Mouse (Mus musculus) layer of hippocampus, adult 2 months (tissue): ENCODE data around the gene Laptm4a. TPM values are rescaled to one million over a fixed set of nuclear protein-coding genes. Genes with fewer than 3 reads are reported as not detected.
"Not testable (repeated sequence)": the region's sequence is repeated elsewhere in the genome, so short reads cannot be mapped to it uniquely, and the experiment has no call there.

Source experiments
- DNase-seq, 2 experiments: peaks; one replicate each; pipeline ENCODE4 v3.0.0; 2022; ENCODE audit warnings: low spot score in 2 of 2
- H3K27ac ChIP-seq: fragments of 200-600 bp; 2 replicates; pipeline ENCODE4 v1.8.1; 2022
- H3K4me3 ChIP-seq: fragments of 200-600 bp; 2 replicates; pipeline ENCODE4 v1.8.1; 2022; ENCODE audit warnings: mild to moderate bottlenecking
- CTCF ChIP-seq: fragments of 200-600 bp; conservative IDR thresholded peaks from 2 replicates; pipeline ENCODE4 v1.8.1; 2022; ENCODE audit warnings: antibody characterized with exemption, mild to moderate bottlenecking, moderate library complexity
- total RNA-seq, 2 experiments: library from RNA; stranded (reverse); gene quantifications; 2 replicates each; pipeline ENCODE4 v1.2.3; 2021

Laptm4a gene
- total RNA-seq, 2 experiments from 2014 or later = 208 to 222 TPM

DNA sequence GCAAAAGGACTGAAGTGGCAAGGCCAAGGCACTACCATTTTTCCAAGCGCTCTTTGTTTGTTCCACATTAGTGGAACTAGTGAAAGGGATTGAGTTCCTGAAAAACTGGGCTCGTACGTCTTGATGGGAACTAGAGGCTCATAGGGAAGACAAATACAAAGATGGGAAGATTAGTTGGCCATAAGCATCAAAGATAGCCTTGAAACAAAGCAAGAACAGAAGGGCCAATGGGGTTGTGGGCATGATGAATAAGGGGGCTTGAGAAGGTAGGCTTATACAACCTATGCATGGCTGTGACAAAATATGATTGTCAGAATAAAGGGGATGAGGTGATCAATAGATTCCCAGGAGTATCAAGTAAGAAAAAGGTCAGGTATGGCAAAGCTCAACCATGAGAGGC is 2.2 kb upstream of the Laptm4a start:
- Histone ChIP-seq H3K27ac (no peak overlapping the region), H3K4me3 (no peak overlapping the region)
- no peak for DNase-seq
- TF ChIP-seq CTCF = no peak

DNA sequence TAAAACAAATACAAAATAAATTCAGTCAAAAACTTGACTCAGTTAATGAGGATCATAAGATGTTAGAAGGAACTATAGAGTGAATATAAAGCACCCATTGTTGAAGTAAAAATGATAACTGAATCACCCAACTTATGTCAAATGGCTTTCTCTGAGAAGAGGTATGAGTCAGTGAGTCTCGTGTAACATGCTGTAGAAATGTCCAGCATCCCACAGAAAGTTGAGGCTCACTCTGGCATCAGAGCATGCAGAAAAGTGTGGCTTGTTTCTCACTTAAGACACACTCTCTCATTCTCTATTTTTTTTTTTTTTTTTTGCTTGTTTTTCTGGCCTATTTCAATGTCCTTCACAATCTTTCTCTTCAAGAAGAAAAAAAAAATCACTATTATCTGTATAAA is 469 bp upstream of the Laptm4a start:
- H3K4me3 ChIP-seq = peak overlapping the region; percentile 97
- no peak for TF ChIP-seq CTCF
- H3K27ac ChIP-seq = peak overlapping the region; percentile 99
- no peak for DNase-seq

DNA sequence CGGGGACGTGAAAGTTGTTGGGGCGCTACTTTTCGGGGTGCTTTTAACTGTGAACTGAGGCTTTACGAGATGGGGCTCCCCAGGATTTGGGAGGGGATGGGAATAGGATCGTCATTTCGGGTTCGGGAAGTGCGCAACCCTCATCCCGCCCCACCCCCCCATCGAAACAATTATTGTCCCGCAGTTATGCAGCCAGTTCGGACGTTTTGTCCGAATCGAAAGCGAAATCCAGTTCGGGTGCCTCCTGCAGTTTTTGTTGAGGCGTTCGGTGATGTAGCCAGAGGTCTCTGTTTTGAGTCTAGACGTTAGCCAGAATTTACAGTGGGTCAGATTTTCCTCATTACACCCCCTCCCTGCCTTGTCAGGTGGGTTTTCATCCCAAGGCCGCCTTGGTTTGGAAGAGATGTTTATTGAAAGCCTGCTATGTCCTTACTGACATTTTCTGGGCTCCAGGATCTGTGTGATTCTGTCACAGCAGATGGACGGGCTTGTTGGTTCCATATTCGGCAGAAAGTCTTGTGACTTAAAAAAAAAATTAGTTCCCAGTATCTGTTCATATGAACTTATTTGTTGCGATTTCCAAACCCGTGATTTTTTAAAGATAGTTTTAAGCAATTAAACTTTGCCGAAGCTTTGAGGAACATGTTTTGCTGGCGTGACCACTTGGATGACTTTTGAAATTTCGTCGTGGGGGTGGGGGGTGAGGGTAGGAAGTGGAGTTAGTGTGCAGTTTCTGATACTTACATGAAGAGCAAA is 1.1 kb downstream of the Laptm4a start:
- TF ChIP-seq CTCF = no peak
- peak overlapping the region; percentile 99 for H3K27ac ChIP-seq
- H3K4me3 ChIP-seq = peak overlapping the region; percentile 97
- peak in 1 of 2 experiments; percentile 20 for DNase-seq

DNA sequence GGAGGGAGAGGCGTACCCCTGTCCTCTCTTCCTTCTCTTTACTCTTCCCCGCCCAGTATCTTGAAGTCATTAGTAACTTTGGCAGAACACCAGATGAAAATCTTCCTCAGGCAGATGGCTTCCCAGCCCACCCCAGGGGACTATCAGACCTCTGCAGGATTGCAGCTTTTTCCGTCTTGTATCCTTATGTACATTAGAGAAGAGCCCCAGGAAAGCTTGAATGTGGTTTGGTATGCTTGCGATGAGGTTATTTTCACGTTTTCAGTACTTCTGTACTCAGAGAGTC is 1.6 kb downstream of the Laptm4a start:
- Histone ChIP-seq H3K27ac (peak overlapping the region; percentile 99), H3K4me3 (peak overlapping the region; percentile 97)
- no peak for TF ChIP-seq CTCF
- peak in 1 of 2 experiments; percentile 23 for DNase-seq

DNA sequence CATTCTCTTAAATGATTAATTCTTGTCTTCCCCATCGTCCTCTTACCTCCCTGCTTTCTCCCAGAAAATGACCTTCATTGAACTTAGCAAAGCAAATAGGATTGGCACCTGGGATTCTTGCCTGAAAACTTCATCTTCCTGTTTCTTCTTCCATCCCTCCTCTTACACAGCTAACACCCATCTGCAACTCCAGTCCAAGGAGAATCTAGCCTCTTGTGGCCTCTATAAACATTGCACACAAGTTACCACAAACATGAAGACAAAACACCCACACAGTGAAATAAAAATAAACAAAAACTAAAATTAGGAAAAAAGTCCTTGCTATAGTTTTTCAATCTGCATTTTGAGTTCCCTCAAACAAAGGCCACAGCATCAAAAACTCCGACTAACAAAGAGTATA is 2.1 kb downstream of the Laptm4a start:
- TF ChIP-seq CTCF = peak; percentile 55
- peak overlapping the region; percentile 97 for H3K4me3 ChIP-seq
- peak overlapping the region; percentile 99 for H3K27ac ChIP-seq
- no peak for DNase-seq

DNA sequence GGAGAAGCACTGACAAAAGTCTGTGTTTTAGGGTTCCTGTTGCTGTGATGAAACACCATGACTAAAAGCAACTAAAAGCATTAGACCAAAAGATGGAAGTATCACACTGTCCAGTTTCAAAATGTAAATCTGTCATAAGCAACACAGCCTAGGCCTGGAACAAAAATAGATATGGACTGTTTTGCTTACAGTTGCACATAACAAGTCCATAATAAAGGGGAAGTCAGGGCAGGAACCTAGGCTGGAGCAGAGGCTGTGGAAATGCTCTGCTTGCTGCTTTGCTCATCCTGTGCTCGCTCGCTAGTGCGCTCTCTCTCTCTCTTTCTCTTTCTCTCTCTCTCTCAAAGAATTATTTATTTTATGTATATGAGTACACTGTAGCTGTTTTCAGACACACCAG is 6.2 kb downstream of the Laptm4a start:
- Histone ChIP-seq H3K4me3 (no peak overlapping the region), H3K27ac (no peak overlapping the region)
- no peak for TF ChIP-seq CTCF
- no peak for DNase-seq

DNA sequence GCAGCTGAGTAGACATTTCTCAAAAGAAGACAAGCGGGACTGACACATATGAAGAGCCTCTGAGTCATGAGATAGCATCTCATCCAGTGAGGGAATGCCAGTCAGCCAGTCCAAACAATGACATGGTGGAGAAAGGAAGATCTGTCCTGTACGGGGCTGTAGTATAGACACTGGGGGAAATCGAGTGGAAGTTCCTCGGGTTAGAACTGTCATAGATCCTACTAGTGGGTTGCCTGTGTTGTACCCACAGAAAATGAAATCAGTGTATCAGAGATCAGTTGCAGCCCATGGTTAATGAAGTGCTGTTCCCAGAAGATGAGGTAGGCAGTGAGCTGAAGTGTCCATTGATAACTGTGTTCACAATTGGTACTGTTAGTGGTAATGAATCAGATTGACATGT is 7.3 kb downstream of the Laptm4a start:
- Histone ChIP-seq H3K4me3 (no peak overlapping the region), H3K27ac (no peak overlapping the region)
- TF ChIP-seq CTCF = no peak
- DNase-seq = no peak

DNA sequence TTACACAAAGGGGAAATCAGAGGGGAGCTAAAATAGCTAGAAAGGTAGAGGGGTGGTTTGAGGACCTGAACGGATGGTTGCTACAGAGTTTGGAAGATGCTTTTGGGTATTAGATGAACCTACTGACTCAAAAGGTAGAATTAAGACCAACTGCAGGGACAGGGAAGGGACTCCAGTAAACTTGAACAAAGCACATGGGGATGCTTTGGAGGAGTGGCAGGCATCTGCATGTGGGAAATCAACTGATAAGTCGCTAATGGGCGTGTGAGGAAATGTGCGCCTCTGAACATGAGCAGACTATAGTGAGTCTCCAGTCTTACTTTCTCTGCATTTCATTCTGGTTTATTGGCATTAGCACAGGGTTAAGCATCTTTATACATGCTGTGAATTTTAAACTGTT is 9.6 kb downstream of the Laptm4a start:
- H3K4me3 ChIP-seq = no peak overlapping the region
- no peak overlapping the region for H3K27ac ChIP-seq
- no peak for TF ChIP-seq CTCF
- no peak for DNase-seq

DNA sequence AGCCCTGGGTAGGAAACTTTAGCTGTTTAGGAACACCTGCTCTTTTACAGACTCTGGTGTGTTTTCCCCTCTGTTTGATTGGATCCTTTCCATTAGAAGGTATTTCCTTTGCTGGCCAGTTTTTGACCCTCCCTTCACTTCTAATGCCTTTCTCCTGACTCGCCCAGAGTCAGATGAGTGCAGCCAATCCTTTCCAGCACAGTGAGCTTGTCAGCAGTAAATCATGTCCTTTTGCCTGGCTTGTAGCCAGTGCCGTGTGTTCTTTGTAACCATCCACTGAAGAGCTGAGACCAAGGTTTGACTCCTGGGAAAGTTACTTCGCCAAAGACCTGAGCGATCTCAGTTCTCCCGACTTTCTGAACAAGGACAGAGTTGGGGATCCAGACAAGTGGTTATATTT is 13.9 kb downstream of the Laptm4a start:
- no peak for TF ChIP-seq CTCF
- H3K27ac ChIP-seq = no peak overlapping the region
- no peak overlapping the region for H3K4me3 ChIP-seq
- no peak for DNase-seq

DNA sequence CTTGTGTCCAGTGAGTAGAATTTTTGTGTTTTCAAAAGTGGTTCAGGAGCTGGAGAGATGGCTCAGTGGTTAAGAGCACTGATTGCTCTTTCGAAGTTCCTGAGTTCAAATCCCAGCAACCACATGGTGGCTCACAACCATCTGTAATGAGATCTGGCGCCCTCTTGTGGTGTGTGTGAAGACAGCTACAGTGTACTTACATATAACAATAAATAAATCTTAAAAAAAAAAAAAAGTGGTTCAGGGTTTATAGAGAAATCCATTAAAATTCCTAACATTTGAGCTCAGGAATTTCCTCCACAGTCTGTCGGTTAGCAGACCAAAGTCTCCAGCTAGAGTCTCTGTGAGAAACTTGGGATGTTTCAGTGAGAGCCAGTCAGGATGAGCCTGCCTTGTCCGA is 14.7 kb downstream of the Laptm4a start:
- H3K27ac ChIP-seq, DNase-seq, H3K4me3 ChIP-seq: not testable (repeated sequence)
- TF ChIP-seq CTCF = peak; percentile 75

DNA sequence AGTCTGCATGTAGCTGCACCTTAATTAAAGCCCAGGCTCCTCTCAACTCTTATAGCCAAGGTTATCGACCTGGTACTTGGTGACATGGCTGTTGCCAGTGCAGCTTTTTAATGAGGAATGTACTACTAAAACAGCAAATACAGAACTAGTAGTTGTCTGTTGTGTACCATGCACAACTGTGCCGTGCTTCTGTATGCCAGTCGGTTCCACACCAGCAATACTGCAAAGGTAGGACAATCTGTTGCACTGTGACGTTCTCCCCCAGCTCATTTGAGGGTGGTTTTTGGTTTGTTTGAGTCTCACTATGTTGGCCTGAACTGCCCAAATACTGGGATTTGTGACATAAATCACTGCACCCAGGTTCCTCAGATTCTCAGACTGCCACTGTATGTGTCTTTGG is 18.0 kb downstream of the Laptm4a start:
- Histone ChIP-seq H3K27ac (no peak overlapping the region), H3K4me3 (no peak overlapping the region)
- TF ChIP-seq CTCF = no peak
- DNase-seq = no peak

DNA sequence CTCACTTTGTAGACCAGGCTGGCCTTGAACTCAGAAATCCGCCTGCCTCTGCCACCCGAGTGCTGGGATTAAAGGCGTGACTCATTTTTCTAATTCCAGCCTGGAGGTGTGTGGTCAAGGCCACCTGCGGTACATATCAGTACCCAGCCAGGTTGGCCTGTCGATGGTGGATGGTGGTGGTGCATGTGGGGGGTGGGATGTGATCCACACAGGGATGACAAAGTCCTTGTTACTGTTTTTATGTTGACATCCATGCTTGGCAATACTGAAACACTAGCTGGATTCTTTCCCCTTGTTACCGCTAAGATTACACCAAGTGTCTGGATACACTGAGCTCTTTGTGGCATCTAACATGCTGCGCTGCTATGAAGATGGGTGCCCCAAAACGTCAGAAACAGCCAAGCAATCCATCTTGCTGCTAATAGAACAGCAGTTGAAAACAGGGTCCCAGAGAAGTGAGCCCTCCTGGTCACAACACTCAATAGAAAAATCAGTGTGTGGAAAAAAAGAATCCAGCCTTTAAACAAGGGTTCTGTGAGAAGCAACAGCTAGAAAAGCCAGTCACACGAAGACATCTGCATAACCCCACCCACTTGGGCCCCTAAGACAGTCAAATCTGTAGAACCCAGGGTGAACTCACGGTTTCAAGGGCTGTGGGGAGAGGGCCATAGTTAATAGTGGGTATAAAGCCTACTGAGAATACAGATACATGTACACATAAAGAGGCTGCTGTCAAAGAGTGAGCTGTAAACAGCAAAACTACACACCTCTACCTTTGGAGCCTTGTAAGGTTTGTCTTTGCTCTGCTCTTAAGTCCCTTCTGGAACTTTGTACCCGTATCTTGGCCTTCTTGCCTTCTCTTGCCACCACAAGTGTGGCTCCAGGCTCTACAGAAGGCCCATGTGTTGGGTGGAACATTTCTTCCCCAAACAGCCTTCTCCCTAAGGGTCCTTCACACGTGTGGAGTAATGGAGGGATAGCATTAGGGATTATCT is 18.8 kb downstream of the Laptm4a start:
- no peak overlapping the region for H3K4me3 ChIP-seq
- no peak for DNase-seq
- H3K27ac ChIP-seq = no peak overlapping the region
- no peak for TF ChIP-seq CTCF

DNA sequence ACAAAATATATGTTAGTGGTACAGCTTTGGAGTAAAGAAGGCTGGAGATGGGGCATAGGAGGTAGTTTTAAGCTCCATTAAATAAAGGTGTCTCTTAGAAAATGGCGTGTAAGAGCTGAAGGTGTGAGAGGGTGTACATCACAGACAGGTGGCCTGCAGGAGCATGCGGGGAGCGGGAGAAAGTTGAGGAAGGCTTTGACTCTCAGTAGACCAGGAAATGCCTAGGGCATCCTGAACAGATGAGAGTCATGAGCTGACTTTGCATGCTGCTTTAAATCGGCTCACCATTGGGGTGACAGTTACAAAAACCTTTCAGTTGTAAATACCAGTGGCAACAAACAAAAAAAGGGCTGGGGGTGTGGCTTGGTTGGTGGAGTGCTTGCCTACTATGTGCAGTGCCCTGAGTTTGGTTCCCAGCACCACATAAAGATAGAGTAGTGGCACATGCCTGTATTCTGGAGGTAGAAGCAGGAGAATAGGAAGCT is 19.7 kb downstream of the Laptm4a start:
- Histone ChIP-seq H3K27ac (no peak overlapping the region), H3K4me3 (no peak overlapping the region)
- no peak for TF ChIP-seq CTCF
- no peak for DNase-seq
